Mouse (Mus musculus) olfactory bulb, adult 2 months (tissue): ENCODE measurements around the gene Mslnl.

Experiments used
- CTCF ChIP-seq: fragments of 200-500 bp; IDR thresholded peaks from 2 replicates; pipeline ENCODE4 v1.5.1; 2012; ENCODE audit warnings: low read depth, mild to moderate bottlenecking, low read length, moderate library complexity; ENCODE audit not compliant: insufficient read depth
- POLR2A ChIP-seq: fragments of 200-500 bp; IDR thresholded peaks from 2 replicates; pipeline ENCODE4 v1.6.1; 2012; ENCODE audit warnings: mild to moderate bottlenecking, low read depth, low read length, moderate library complexity; ENCODE audit not compliant: insufficient read depth

DNA sequence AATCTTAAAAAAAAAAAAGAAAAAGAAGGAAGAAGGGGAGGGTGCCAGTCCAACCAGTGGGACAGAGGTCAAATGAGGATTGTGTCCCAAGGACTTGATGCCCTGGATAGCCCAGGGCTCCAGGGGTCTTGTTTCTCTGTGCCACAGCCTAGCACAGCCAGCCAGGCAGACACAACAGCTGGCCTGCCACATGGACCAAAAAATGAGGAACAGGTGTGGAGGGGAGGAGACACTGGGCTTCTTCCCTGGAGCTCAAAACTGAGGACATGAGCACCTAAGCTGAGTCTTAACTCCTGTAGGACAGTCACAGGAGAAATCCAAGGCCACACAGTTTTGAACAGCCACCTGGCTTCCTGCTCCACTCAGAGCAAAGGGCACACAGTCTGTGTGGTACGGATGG is 39.6 kb upstream of the Mslnl start:
- no peak for TF ChIP-seq CTCF
- no peak for TF ChIP-seq POLR2A
